In genomic region chr7:122921537-122921936, GRCm38 (mm10) we compare ENCODE assay signal across 12 mouse cellular contexts. TPM values are rescaled to one million over a fixed set of nuclear protein-coding genes. Genes with fewer than 3 reads are reported as not detected.
DNase-seq lines count a peak whose midpoint lies in the region; ATAC-seq and TF ChIP-seq lines count a peak whose summit lies in the region.
"Had no signal": no experiment of that assay in that cellular context is flagged by ENCODE, and none has a peak within 500 bp of the region (broad histone marks: within the 10 kb centered on the region; RNA-seq: fewer than 3 reads in every experiment).

No protein-coding gene starts in this region.

- no peak for ATAC-seq in CD4-positive, CD25-positive, alpha-beta regulatory T cell, adult 4 months
- no peak for ATAC-seq in intestine, postnatal 0 days
- no peak for ATAC-seq in intestine, embryonic 16.5 days

- 79% methylated on average over 9 of the region's 9 CpGs for WGBS in intestine, postnatal 0 days
- 73% methylated on average over 9 of the region's 9 CpGs for WGBS in intestine, embryonic 16.5 days

- H3K9me3 ChIP-seq in intestine, postnatal 0 days (ENCODE audit: control insufficient read depth), result no peaks in the 10 kb centered on the region
- no peaks in the 10 kb centered on the region for H3K9me3 ChIP-seq in intestine, embryonic 16.5 days (ENCODE audit: control insufficient read depth, low read length)
- H3K9me3 ChIP-seq: megakaryocyte, embryonic 14.5 days; neural tube, embryonic 13.5 days had no signal

- H3K4me1 ChIP-seq in intestine, postnatal 0 days (replicated peaks; ENCODE audit: control insufficient read depth, insufficient read depth, low read length), result no peaks in the 10 kb centered on the region
- H3K4me1 ChIP-seq in intestine, embryonic 16.5 days (ENCODE audit: control insufficient read depth, insufficient read depth, low read length), result no peaks in the 10 kb centered on the region
- H3K4me1 ChIP-seq: neural tube, embryonic 13.5 days had no signal

- no peaks in the 10 kb centered on the region for H3K36me3 ChIP-seq in intestine, postnatal 0 days (ENCODE audit: control insufficient read depth, insufficient read depth)
- no peaks in the 10 kb centered on the region for H3K36me3 ChIP-seq in intestine, embryonic 16.5 days (ENCODE audit: control insufficient read depth, insufficient read depth, low read length)
- H3K36me3 ChIP-seq: neural tube, embryonic 13.5 days had no signal

- no peak overlapping the region for H3K27ac ChIP-seq in intestine, postnatal 0 days (ENCODE audit: low read depth, low read length)
- no peak overlapping the region for H3K27ac ChIP-seq in intestine, embryonic 16.5 days (ENCODE audit: low read length)
- H3K27ac ChIP-seq: hindbrain, embryonic 14.5 days; neural tube, embryonic 13.5 days had no signal

- DNase-seq in CD4-positive, CD25-positive, alpha-beta regulatory T cell, adult 2 months (ENCODE audit: low read depth, low spot score), result peak; percentile 35
- DNase-seq in right cerebral cortex, postnatal 4 days, result peak; percentile 60
- DNase-seq in right cerebral cortex, postnatal 14 days, result no peak
- peak; percentile 54 for DNase-seq in testis, postnatal 10 days (ENCODE audit: low spot score)
- no peak for DNase-seq in layer of hippocampus, adult 8-10 months (ENCODE audit: low spot score in 2 of 2)
- DNase-seq: gastrocnemius, postnatal 14 days had no signal

- H3K4me2 ChIP-seq in intestine, postnatal 0 days (replicated peaks; ENCODE audit: low read depth), result no peak overlapping the region
- H3K4me2 ChIP-seq in intestine, embryonic 16.5 days (ENCODE audit: low read depth, low read length), result no peak overlapping the region
- H3K4me2 ChIP-seq: hindbrain, embryonic 14.5 days; neural tube, embryonic 13.5 days had no signal

- H3K4me3 ChIP-seq in intestine, postnatal 0 days (ENCODE audit: low read depth, low read length), result no peak overlapping the region
- no peak overlapping the region for H3K4me3 ChIP-seq in intestine, embryonic 16.5 days (ENCODE audit: low read length)
- H3K4me3 ChIP-seq: megakaryocyte, embryonic 14.5 days; neural tube, embryonic 13.5 days had no signal

- H3K27me3 ChIP-seq in intestine, postnatal 0 days (replicated peaks; ENCODE audit: control insufficient read depth, insufficient read depth, low read length), result no peaks in the 10 kb centered on the region
- H3K27me3 ChIP-seq in intestine, embryonic 16.5 days (replicated peaks; ENCODE audit: control insufficient read depth, insufficient read depth, low read length), result no peaks in the 10 kb centered on the region
- H3K27me3 ChIP-seq: megakaryocyte, embryonic 14.5 days; neural tube, embryonic 13.5 days had no signal

- peak; percentile 47 for TF ChIP-seq CTCF in intestine, postnatal 0 days (IDR thresholded peaks at IDR 0.05; ENCODE audit: low read depth)

- H3K9ac ChIP-seq in intestine, postnatal 0 days (ENCODE audit: low read depth, low read length), result no peak overlapping the region
- no peak overlapping the region for H3K9ac ChIP-seq in intestine, embryonic 16.5 days (ENCODE audit: low read depth, low read length)
- H3K9ac ChIP-seq: hindbrain, embryonic 14.5 days; neural tube, embryonic 13.5 days had no signal

RNA-seq across cellular contexts. Expression of gene Rbbp6, which starts 43.9 kb away (rescaled TPM):
- 10 to 100 TPM; 46.4 to 51.4 TPM for polyA plus RNA-seq in CD4-positive, CD25-positive, alpha-beta regulatory T cell, adult 4 months (2017; shearing (Covaris generic))
- polyA plus RNA-seq in intestine, postnatal 0 days (2015; fragmentation: Nextera tagmentation; extraction: Ambion mirVana), result 15.3 and 15.5 TPM in 2 replicates
- 15.5 and 16.5 TPM in 2 replicates for polyA plus RNA-seq in intestine, embryonic 16.5 days (2015; fragmentation: Nextera tagmentation; extraction: Ambion mirVana)
- 10 to 100 TPM; 63.1 to 71.0 (median 67.6) TPM for total RNA-seq in layer of hippocampus, adult 8-10 months (2022)

Comparison
In these comparisons a context has a peak if more than half of its experiments do, and no peak if none do; other contexts are left out.
1. DNase-seq: peak in CD4-positive, CD25-positive, alpha-beta regulatory T cell, adult 2 months (single experiment), right cerebral cortex, postnatal 4 days (single experiment) and testis, postnatal 10 days (single experiment); none in right cerebral cortex, postnatal 14 days (single experiment) and layer of hippocampus, adult 8-10 months (0 of 2).